Mouse (Mus musculus) embryo, embryonic 9.5 days (tissue): ENCODE results near the gene Prss53.
"Not testable (repeated sequence)": the region's sequence is repeated elsewhere in the genome, so short reads cannot be mapped to it uniquely, and the experiment has no call there.

Experiments used
- DNase-seq: peaks from one replicate; pipeline ENCODE4 v3.0.0-alpha.2; 2017; ENCODE audit errors: extremely low spot score

Prss53 gene

DNA sequence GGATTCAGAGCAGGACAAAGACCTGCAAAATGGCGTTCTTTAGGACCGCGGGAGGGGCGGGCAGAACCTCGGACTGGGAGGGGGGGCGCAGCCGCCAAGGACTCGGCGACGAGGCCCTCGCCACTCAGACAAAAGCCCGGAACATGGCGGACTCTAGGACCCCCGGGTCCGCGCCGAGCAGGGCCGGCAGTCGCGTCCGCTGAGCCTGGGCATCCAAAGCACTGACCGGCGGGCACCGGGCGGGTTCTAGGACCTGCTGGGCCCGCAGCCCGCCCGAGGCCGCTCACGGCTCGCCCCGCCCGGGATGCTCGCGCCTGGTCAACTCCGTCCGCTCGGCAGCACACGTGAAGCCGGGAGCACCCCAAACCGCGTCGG, 15.2 kb downstream of the Prss53 start:
- peak; percentile 94 for DNase-seq

DNA sequence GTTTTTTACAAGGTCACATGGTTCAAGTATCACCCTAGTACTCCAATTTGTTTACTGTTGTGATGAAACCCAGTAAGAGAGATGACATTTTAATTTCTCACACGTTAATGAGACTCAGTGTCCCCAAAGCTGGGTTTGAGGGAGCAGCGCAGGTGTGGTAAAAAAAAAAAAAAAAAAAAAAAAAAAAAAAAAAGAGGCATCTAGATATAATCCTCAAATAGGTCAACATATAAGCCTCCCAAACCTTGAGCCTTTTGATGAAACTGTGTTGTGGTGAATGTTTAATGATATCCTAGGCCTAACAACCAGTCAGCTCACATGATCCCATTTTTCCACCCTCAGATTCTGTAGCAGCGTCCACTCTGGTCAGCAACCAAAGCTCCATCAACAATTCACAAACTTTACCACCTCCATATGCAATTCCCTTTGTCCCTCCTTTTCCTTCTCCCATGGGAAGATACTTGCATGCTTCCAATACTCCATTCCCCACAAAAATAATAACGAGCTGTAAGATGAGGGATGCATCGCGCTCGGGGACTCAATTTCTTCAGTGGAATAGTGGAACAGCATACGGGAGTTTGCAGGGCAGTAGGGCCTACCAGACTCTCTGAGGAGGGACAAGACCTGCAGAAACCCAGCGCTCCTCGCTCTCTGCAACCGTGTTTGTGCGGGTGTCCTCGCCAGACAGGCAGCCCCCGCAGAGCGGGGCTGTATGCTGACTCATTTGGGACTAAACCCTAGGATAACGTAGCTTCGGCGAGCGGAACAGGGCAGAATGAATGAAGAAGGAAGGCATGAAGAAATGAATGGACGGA, 15.8 kb downstream of the Prss53 start:
- no peak for DNase-seq

DNA sequence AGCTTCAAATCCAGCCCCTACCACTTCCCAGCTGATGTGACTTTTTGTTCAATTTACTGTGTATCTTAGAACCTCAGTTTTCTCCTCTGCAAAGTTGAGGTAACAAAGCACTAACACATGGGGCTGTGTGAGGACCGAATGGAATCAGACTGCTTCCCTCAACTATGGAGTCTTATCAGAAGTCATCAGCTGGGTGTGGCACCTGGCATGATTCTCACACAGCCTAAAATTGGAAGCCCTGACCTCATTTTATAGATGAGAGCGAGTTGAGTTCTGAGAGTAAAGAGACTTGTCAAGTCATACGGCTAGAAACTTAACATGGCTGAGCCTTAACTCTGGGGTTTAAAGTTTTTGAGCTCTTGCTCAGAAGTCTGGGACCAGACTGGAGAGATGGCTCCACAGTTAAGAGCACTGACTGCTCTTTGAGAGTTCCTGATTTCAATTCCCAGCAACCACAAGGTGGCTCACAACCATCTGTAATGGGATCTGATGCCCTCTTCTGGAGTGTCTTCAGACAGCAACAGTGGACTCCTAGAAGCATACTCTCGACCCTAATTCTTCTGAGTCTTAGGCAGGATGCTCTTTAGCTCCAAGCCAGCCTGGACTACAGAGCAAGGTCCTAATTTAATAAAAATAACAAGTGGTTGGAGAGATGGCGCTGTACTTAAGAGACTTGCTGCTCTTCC, 20.5 kb downstream of the Prss53 start:
- no peak for DNase-seq

DNA sequence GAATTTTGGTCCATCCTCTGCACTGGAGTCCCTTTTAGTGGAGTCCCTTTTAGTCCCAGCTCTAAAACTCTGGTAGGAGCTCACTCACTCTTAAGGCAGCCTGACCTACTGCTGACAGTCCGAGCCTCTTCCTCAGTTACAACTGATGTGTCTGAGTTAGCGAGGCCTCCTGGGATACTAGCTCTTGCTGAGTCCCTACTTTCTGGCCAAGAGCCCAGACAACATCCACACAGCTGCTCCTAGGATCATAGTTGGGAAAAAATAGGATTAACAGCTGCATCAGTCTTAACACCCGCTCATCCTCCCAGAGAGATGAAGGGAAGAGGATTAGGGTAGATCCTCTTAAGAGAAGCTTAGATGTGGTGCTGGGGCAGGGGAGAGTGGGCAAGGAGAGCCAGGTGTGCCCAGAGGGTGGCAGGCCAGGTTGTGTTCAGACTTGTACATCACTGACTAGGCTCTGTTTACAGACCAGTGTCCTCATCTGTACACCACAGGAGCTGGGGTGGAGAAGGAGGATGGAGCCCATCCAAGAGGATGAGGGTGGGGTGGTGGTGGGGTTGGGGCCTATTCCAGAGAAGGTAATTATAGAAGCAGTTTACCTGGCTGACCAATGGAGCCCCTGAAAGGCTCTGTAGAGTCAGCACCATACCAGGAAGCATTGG, 21.5 kb downstream of the Prss53 start:
- DNase-seq: no peak

DNA sequence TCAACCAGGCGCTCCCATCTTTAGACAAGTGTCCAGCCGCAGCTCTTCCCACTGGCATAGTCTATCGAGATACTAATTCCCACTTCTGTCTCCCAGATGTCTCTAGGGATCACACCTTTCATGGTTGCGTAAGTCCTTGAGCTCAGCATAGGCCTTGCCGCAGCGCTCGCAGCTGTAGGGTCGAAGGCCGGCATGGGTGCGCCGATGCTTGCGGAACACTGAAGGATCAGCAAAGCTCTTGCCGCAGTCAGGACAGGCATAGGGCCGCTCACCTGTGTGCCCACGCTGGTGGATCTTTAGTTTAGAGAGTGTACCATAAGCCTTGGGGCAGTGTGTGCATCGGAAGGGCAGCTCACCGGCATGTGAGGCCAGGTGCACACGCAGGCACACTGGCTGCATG, 23.1 kb downstream of the Prss53 start:
- DNase-seq: no peak

DNA sequence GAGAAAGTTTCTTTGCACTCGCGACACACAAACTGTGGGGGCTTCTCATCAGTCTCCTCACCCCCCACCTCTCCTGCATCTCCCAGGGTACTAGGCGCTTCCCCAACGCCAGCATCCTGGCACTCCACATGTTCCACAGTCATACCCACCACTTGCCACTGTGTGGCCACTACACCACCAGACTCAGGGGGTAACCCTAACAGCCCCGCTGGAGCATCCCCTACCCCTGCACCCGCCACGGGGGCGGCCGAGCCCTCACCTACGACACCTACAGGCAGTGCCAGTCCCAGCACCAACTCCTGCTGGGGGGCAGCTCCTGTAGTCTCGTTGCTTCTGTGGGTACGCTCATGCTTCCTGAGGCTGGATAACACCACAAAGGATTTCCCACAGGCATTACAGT, 24.3 kb downstream of the Prss53 start:
- DNase-seq: no peak

DNA sequence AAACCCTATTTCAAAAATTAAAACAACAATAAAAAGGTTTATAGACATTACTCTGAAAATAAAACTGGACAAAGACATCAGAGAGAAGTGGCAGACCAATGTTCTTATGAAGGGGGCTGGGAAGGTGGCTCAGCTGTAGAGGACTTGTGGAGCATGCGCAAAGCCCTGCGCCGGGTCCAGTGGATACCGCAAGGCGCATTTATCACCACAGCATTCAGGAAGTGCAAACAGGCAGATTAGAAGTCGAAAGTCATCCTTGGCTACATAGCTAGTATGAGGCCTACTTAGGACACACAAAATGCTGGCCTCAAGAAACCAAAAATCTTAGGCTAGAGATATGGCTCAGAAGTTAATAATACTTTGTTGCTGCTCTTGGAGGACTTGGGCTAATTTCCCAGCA, 32.5 kb downstream of the Prss53 start:
- DNase-seq: no peak

DNA sequence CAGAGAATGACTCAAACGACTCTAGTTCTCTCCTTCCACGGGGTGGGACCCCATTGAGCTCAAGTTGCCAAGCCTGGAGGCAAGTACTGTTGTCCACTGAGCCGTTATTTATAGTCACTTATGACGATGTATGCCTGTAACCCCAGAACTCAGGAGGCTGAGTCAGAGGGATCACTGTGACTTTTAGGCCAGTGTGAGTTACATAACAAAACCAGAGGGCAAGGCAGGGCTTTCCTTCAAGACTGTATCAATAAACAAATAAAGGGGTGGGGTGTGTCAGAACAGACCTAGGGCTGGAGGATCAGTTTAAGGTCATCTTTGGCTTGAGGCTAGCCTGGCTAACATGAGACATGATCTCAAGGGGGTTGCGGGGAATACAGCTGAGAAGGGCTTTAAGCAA, 39.9 kb downstream of the Prss53 start:
- no peak for DNase-seq

DNA sequence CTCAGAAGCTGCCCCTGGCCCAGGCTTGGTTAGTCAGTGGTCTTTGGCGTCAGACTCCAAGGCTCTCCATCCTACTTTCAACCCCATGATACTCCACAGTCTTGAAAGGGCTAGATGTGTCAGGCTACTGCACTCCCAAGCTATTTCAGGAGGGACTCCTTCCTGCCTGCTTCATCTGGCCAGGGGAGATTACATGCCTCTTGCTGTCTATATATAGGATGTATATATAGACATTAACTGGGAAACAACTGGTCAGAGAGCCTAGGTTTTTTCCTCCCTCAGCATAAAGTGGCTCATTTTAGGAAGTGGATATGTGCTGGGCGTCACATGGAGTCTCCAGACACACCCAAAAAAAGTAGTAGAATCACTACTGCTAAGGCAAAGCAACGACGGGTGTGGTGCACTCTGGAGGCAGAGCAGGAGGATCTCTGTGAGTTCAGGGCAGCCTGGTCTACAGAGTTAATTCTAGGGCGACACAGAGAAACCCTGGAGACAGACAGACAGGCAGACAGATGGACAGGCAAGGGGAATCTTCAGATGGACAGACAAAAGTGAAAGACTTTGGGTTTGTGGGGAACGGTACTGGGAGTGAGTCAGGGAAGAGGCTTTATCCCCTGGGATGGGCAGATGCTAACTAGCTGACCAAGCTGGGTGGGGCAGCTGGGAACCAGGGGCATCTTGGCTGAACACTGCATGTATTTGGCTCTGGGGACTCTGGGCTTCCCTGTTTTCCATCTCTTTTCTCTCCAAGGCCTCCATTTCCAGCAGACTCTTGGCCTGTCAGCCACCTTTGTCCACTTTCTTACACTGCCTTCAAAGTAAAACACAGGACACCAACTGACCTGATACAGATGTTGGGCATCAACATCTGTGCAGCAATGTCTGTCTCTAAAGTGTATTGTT, 40.5 kb downstream of the Prss53 start:
- DNase-seq: no peak

DNA sequence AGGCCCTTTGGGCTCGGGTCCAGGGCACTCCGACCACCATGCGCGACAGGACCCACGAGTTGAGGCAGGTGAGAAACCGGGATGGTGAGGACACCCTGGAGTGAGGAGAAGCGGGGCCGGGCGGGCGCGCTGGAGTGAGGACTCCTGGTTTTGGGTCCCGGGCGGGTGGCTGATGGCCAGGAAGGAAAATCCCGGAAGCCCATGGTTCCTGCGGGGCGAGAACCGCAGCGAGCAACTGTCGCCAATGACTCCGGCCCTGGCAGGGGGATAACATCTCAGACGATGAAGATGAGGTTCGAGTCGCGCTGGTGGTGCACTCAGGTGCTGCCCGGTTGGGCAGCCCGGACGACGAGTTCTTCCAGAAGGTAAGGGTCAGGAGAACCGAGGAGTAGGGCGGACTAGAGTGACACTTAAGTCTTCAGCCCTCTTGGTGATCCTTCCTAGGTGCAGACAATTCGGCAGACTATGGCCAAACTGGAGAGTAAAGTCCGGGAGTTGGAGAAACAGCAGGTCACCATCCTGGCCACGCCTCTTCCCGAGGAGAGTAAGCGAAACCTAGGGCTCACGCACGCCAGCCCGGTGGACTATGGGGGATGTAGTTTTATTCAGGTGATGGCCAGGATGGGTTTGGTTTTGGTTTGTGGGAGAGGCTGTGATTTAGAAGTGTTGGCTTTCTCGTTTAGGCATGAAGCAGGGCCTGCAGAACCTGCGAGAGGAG, 48.6 kb downstream of the Prss53 start:
- peak; percentile 72 for DNase-seq

DNA sequence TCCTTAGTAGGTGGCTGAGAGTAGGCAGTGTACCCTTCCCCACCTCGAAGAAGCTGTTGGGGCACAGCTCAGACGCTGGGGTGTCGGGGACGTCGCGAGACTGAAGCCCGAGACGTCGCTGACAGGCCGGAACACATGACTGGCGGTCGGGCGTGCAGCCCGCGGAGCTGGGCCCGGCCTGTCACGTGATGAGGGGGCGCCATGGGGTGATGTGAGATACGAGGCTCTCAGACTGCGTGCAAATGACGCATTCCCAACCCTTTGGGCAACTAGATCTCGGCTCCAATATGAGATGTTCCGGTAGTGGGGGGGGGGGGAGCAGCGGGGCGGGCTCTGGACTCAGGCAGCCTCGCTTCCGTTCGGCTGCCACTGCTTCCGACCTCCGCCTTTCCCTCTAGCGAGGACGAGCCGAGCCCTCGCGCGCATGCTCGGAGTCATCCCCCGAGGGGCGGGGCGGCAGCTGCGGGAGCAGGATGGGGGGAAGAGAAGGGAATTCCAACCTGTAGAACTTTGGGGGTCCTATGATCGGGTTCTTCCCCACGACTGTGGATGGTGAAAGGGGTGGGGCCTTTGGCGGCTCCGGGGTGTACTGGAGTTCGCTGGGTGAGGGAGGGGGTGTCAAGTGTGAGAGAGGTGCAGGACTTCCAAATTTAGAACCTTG, 49.3 kb downstream of the Prss53 start:
- DNase-seq: peak; percentile 89

DNA sequence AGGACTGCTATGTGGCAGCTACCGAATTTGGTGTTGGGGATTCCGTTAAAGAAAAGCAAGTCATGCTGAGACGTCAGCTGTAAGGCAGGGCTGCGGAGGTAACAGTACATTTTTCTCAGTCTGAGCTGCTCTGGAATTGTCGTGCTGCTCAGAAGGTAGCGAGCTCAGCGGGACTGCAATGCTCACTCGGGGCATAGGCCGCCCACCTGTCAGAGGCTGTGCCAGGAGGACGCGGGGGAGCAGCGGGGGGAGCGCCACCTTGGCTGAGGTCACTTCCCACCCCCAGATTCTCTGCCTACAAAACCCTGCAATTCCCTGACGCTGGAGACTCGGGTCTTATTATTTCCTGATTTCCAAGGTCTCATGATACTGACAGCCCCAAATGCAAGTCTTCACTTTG, 49.9 kb downstream of the Prss53 start:
- no peak for DNase-seq

DNA sequence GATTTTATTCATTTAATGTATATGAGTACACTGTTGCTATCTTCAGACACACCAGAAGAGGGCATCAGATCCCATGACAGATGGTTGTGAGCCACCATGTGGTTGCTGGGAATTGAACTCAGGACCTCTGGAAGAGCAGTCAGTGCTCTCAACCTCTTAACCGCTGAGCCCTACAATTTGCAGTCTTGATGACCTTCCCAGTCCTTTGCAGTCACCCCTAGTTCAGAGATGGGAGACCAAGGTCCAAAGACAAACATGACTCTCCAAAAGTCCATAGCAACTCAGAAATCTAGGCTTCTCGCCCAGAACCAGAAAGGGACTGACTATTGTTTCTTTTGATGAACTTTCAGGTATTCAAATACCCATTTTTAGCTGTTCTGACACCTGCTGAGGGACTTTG, 50.7 kb downstream of the Prss53 start:
- not testable (repeated sequence) for DNase-seq

DNA sequence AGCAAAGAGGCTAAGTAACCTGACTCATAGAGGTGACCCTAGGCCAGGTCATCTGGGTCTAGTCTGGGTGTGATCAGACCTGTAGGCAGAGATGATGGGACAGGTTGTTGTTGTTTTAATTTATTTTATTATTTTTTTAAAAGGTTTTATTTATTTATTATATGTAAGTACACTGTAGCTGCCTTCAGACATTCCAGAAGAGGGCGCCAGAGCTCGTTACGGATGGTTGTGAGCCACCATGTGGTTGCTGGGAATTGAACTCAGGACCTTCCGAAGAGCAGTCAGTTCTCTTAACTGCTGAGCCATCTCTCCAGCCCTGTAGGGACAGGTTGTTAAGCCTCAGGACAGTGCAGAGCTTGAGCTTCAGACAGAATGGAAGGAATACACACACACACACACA, 52.9 kb downstream of the Prss53 start:
- DNase-seq: not testable (repeated sequence)

DNA sequence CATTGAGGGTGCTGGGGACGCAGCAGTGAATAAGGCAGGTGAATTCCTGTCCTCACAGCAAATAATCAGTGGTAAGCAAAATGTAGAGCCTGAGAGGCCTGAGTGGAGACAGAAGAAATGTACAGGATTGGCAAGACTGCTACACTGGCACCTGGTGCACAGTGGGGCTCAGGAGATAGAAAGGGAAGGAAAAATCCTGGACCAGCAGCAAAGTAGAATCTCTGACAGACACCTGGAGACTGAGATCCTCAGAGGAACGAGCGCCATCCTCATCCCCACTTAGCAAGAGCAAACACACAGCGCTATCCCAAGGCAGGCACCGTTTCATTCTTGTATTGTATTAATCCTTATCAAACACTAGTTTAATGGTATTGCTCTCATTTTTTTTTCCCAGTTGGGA, 53.3 kb downstream of the Prss53 start:
- no peak for DNase-seq
